Mouse (Mus musculus): Measurements from ENCODE around the gene Olfr593. TPM values are rescaled to one million over a fixed set of nuclear protein-coding genes. Genes with fewer than 3 reads are reported as not detected.

Olfr593 gene
- total RNA-seq (2023), result not detected

GRCm38 (mm10) chr7:103211562-103211961 lies at the start of gene Olfr593:
TSS of gene Olfr593 (plus strand) at chr7:103211862.

GRCm38 (mm10) chr7:103178240-103178639 lies 33.4 kb upstream of the Olfr593 start, which contains the start of gene Olfr591:
TSS of gene Olfr591 (minus strand) at chr7:103178340.

GRCm38 (mm10) chr7:103184503-103184902 lies 27.2 kb upstream of the Olfr593 start, which contains the start of gene Olfr592:
TSS of gene Olfr592 (plus strand) at chr7:103184803.

GRCm38 (mm10) chr7:103216696-103217095 lies 5.0 kb downstream of the Olfr593 start, which contains the start of gene Olfr594:
TSS of gene Olfr594 (plus strand) at chr7:103216996.

GRCm38 (mm10) chr7:103252405-103252804 lies 40.7 kb downstream of the Olfr593 start, which contains the start of gene Usp17ld:
TSS of gene Usp17ld (minus strand) at chr7:103252505.

Other genes starting within 250 kb of the Olfr593 start
- not detected for gene Olfr576, start 249.2 kb upstream of the Olfr593 start, total RNA-seq (2023)
- gene Olfr577, start 235.9 kb upstream of the Olfr593 start, total RNA-seq (2023), result not detected
- not detected for gene Olfr578, start 222.5 kb upstream of the Olfr593 start, total RNA-seq (2023)
- not detected for gene Olfr582, start 173.8 kb upstream of the Olfr593 start, total RNA-seq (2023)
- not detected for gene Olfr583, start 160.6 kb upstream of the Olfr593 start, total RNA-seq (2023)
- gene Olfr584, start 130.0 kb upstream of the Olfr593 start, total RNA-seq (2023), result not detected
- gene Olfr585, start 114.1 kb upstream of the Olfr593 start, total RNA-seq (2023), result not detected
- gene Olfr586, start 86.2 kb upstream of the Olfr593 start, total RNA-seq (2023), result not detected
- not detected for gene Olfr588-ps1, start 71.0 kb upstream of the Olfr593 start, total RNA-seq (2023)
- not detected for gene Olfr589, start 55.5 kb upstream of the Olfr593 start, total RNA-seq (2023)
- gene Olfr591, start 33.5 kb upstream of the Olfr593 start, total RNA-seq (2023), result not detected
- gene Olfr592, start 27.1 kb upstream of the Olfr593 start, total RNA-seq (2023), result not detected
- gene Olfr594, start 5.1 kb downstream of the Olfr593 start, total RNA-seq (2023), result not detected
- not detected for gene Usp17ld, start 40.6 kb downstream of the Olfr593 start, total RNA-seq (2023)
- not detected for gene Olfr596, start 93.8 kb downstream of the Olfr593 start, total RNA-seq (2023)
- not detected for gene Olfr597, start 104.5 kb downstream of the Olfr593 start, total RNA-seq (2023)
- gene Olfr598, start 111.7 kb downstream of the Olfr593 start, total RNA-seq (2023), result not detected
- gene Olfr599, start 124.1 kb downstream of the Olfr593 start, total RNA-seq (2023), result not detected
- gene Olfr600, start 137.8 kb downstream of the Olfr593 start, total RNA-seq (2023), result not detected
- gene Olfr601, start 150.8 kb downstream of the Olfr593 start, total RNA-seq (2023), result not detected
- gene Olfr603, start 174.3 kb downstream of the Olfr593 start, total RNA-seq (2023), result not detected
- gene Usp17lc, start 203.2 kb downstream of the Olfr593 start, total RNA-seq (2023), result not detected
- gene Olfr605, start 233.6 kb downstream of the Olfr593 start, total RNA-seq (2023), result not detected
- gene Olfr606, start 237.2 kb downstream of the Olfr593 start, total RNA-seq (2023), result not detected